Mouse (Mus musculus): ENCODE results near the gene Sema3d. TPM values are rescaled to one million over a fixed set of nuclear protein-coding genes. Genes with fewer than 3 reads are reported as not detected.

The Sema3d gene
- polyA plus RNA-seq, 1 experiment from 2014 or later = 13.4 TPM

DNA sequence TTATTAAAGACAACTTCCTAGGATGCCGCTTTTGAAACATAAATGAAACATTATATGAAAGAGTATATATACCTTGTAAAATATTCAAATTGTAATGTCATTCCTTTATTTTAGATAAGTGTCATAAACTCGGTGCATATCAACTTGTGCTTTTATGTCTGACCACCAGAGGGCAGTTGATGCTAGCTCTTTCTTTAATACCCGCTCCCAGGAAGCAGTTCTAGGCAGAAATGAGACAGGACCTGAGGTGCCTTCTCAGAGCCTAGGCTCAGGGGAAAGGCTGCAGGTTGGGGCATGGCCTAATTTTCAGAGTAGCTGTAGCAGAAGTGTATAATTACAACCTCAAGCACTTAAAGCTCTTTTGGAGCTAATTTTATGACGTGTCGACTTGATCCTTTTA, 179.0 kb downstream of the Sema3d start:
- WGBS = 39% methylated on average over 5 of the region's 5 CpGs
- no peaks in the 10 kb centered on the region for H3K9me3 ChIP-seq
- no peaks in the 10 kb centered on the region for H3K27me3 ChIP-seq (replicated peaks)
- no peaks in the 10 kb centered on the region for H3K36me3 ChIP-seq
- H3K4me1 ChIP-seq = no peaks in the 10 kb centered on the region
- H3K4me3 ChIP-seq = no peak overlapping the region
- H3K4me2 ChIP-seq = no peak overlapping the region
- no peak overlapping the region for H3K9ac ChIP-seq
- no peak for ATAC-seq (ENCODE audit: extremely low read depth, insufficient number of reproducible peaks, low FRiP score, low TSS enrichment)
- H3K27ac ChIP-seq (replicated peaks) = no peak overlapping the region

DNA sequence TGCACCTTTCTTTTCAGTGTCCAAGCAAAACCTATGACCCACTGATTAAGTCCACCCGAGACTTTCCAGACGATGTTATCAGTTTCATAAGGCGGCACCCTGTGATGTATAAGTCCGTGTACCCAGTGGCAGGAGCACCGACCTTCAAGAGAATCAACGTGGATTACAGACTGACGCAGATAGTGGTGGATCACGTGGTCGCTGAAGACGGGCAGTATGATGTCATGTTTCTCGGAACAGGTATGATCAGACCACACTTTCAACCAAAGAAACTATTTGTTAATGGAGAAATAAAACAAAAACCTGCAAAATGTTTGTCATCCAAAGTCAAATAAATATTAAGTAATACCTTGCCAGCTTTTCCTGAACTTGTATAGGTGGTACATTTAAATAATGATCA, 179.9 kb downstream of the Sema3d start:
- no peaks in the 10 kb centered on the region for H3K27me3 ChIP-seq (replicated peaks)
- no peak for ATAC-seq (ENCODE audit: extremely low read depth, insufficient number of reproducible peaks, low FRiP score, low TSS enrichment)
- 68% methylated on average over 11 of the region's 11 CpGs for whole genome bisulfite sequencing
- no peaks in the 10 kb centered on the region for H3K36me3 ChIP-seq
- no peak overlapping the region for H3K9ac ChIP-seq
- no peak overlapping the region for H3K4me3 ChIP-seq
- no peak overlapping the region for H3K27ac ChIP-seq (replicated peaks)
- H3K9me3 ChIP-seq = no peaks in the 10 kb centered on the region
- no peaks in the 10 kb centered on the region for H3K4me1 ChIP-seq
- H3K4me2 ChIP-seq = no peak overlapping the region

DNA sequence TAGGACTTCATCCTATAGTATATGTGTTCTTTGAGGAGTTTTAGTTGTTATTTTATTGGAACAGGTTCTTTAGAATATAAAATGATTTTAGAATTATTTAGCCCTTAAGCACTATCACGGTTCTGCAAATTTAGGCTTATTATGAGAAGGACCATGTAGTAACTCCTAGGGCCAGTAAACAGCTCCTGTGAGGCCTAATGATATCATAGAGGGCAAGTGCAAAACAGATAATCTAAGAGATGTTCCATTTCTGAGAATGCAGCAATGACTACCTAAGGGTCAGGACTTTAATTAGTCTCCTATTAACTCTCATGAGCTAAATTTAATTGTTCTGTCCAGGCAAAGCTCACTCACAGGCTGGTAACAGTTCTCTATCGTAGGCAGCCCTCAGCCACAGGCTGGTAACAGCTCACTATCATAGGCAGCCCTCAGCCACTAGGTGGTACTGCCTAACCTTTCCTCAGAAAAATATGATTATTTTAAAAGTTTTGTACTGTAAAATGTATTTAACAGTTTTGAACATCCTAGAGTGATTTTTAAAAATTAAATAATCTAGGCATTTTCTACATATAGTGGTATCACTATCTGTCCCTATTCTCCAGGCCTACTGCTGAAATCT, 181.5 kb downstream of the Sema3d start:
- Histone ChIP-seq H3K4me2 (no peak overlapping the region), H3K9me3 (no peaks in the 10 kb centered on the region), H3K4me1 (no peaks in the 10 kb centered on the region), H3K27me3 (replicated peaks) (no peaks in the 10 kb centered on the region), H3K4me3 (no peak overlapping the region), H3K9ac (no peak overlapping the region), H3K27ac (replicated peaks) (no peak overlapping the region), H3K36me3 (no peaks in the 10 kb centered on the region)
- no peak for ATAC-seq (ENCODE audit: extremely low read depth, insufficient number of reproducible peaks, low FRiP score, low TSS enrichment)
- WGBS = 37% methylated on average over 2 of the region's 2 CpGs

DNA sequence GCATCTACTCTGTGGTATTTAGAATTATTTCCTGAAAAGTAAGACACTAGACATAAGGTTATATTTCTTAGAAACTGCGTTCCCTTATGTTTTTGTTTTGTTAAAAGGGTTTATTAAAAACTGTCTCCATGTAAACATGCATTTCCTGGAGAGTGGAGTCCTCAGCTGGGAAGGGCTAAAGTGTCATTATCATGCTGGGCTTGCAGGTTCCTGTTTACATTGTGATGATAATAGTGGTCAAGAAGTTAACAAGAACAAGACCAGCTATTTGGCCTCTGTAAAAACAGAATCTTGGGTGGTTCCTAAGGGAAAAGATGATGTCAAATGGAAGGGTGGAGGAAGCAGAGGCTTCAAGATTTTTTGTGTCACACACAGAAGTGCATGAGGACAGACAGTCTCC, 183.4 kb downstream of the Sema3d start:
- ATAC-seq (ENCODE audit: extremely low read depth, insufficient number of reproducible peaks, low FRiP score, low TSS enrichment) = no peak
- H3K27ac ChIP-seq (replicated peaks) = no peak overlapping the region
- H3K9me3 ChIP-seq = no peaks in the 10 kb centered on the region
- H3K9ac ChIP-seq = no peak overlapping the region
- H3K4me1 ChIP-seq = no peaks in the 10 kb centered on the region
- H3K4me2 ChIP-seq = no peak overlapping the region
- WGBS = 62% methylated on average over 1 of the region's 1 CpGs
- no peaks in the 10 kb centered on the region for H3K36me3 ChIP-seq
- no peaks in the 10 kb centered on the region for H3K27me3 ChIP-seq (replicated peaks)
- no peak overlapping the region for H3K4me3 ChIP-seq

DNA sequence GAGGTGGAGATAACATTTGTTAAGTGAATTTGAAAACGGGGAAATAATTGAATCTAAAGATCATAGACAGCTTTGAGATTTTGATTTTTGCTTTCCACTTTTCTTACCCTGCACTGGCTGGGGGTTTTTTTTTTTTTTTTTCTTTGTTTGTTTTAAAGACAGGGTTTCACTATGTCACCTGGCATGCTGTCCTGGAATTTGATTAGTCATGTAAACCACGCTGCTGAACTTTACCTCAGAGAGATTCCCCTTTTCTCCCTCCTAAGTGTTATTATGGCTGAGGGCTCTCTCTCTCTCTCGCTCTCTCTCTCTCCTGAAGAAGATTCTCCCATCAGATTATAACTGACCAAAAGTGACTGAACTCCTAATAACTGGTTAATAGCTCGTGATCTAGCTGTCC, 191.4 kb downstream of the Sema3d start:
- WGBS = 58% methylated on average over 4 of the region's 4 CpGs
- Histone ChIP-seq H3K4me3 (no peak overlapping the region), H3K27me3 (replicated peaks) (no peaks in the 10 kb centered on the region), H3K36me3 (no peaks in the 10 kb centered on the region), H3K4me2 (no peak overlapping the region), H3K4me1 (no peaks in the 10 kb centered on the region), H3K27ac (replicated peaks) (no peak overlapping the region), H3K9me3 (no peaks in the 10 kb centered on the region), H3K9ac (no peak overlapping the region)
- no peak for ATAC-seq (ENCODE audit: extremely low read depth, insufficient number of reproducible peaks, low FRiP score, low TSS enrichment)

DNA sequence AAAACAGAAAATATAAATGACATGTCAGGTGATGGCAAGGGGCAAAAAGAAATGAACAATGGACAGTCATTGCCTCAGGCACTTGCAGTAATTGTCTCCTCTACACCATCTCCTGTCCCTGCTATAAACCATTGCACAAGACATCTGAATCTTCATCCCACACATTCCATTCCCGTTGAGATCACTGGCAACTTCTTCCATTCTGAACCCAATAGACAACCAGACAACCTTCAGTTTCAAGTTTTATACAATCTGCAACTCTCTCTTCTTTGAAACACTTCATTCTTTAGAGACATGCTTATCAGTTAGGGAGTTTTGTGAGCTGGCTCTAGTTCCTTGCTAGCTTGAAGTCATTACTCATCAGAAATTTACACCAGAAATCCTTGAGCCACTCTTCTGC, 192.1 kb downstream of the Sema3d start:
- WGBS = 41% methylated on average over 1 of the region's 1 CpGs
- H3K27ac ChIP-seq (replicated peaks) = no peak overlapping the region
- H3K9ac ChIP-seq = no peak overlapping the region
- no peaks in the 10 kb centered on the region for H3K4me1 ChIP-seq
- no peaks in the 10 kb centered on the region for H3K36me3 ChIP-seq
- no peak for ATAC-seq (ENCODE audit: extremely low read depth, insufficient number of reproducible peaks, low FRiP score, low TSS enrichment)
- no peaks in the 10 kb centered on the region for H3K27me3 ChIP-seq (replicated peaks)
- H3K4me2 ChIP-seq = no peak overlapping the region
- H3K9me3 ChIP-seq = no peaks in the 10 kb centered on the region
- no peak overlapping the region for H3K4me3 ChIP-seq

DNA sequence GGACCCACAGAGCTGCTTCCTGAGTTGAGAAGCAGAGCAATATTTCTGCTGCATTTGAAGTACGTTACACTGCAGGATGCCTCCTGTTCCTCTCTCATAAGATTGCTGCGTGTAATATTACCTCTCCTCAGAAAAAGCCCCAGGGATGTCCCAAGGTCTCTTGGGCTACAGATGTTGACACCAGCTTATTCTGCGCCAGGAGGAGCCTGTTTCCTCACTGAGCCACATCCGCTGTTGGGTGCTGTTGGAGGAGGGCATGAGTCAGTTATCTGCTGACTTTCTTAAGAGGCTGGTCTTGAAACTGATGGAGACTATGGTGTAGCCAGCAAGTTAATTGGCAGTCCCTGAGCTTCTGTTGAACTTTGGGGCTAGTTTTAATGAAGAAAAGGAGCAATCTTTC, 196.6 kb downstream of the Sema3d start:
- H3K9ac ChIP-seq = no peak overlapping the region
- no peak overlapping the region for H3K4me2 ChIP-seq
- H3K4me1 ChIP-seq = no peaks in the 10 kb centered on the region
- WGBS = 57% methylated on average over 4 of the region's 4 CpGs
- H3K27ac ChIP-seq (replicated peaks) = no peak overlapping the region
- H3K4me3 ChIP-seq = no peak overlapping the region
- H3K27me3 ChIP-seq (replicated peaks) = no peaks in the 10 kb centered on the region
- no peaks in the 10 kb centered on the region for H3K9me3 ChIP-seq
- no peaks in the 10 kb centered on the region for H3K36me3 ChIP-seq
- ATAC-seq (ENCODE audit: extremely low read depth, insufficient number of reproducible peaks, low FRiP score, low TSS enrichment) = no peak

DNA sequence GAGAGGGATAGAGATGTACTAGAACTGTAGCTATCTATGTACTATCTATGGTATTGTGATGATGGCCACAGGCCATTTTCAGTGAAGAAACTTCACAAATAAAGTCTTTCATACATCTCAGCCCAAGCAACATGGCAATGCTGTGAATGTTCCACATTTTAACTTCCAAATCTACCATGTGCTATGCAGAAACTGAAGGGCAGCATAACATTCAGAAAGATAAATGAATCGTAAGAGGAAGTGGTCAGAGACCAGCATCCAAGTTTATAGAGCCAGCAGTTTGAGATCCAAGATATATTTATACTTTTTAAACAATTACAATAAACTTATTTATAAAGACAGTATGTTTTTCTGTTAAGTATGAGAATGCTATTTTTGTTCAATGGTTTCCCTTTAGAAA, 199.4 kb downstream of the Sema3d start:
- no peak overlapping the region for H3K4me3 ChIP-seq
- no peak overlapping the region for H3K9ac ChIP-seq
- no peak overlapping the region for H3K4me2 ChIP-seq
- no peaks in the 10 kb centered on the region for H3K9me3 ChIP-seq
- no peak for ATAC-seq (ENCODE audit: extremely low read depth, insufficient number of reproducible peaks, low FRiP score, low TSS enrichment)
- no peak overlapping the region for H3K27ac ChIP-seq (replicated peaks)
- WGBS = 73% methylated on average over 1 of the region's 1 CpGs
- no peaks in the 10 kb centered on the region for H3K27me3 ChIP-seq (replicated peaks)
- no peaks in the 10 kb centered on the region for H3K4me1 ChIP-seq
- peaks cover 10% of the 10 kb centered on the region for H3K36me3 ChIP-seq

DNA sequence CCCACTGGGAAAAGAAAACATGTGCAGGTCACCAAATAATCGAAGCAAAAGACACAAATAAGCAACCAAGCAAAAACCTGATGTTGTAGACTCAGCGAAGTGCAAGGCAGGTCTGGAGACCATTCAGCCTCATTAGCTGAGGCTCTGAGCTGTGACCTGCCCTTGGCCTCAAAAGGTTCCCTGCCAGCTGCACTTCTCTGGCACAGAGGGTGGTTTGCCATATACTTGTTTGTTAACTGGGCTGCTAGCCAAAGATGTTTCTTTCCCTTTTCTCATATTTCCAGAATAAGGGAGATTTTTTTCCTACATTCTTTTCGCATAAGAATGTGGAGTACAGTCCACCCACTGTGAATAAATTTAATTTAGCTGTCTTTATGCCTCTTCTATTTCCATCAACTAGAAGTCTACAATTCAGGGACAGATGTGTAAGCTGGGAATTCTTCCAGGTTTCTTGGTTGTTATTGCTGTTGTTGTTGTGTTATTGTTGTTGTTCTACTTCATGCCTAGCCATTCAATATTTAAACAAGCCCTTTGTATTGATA, 200.2 kb downstream of the Sema3d start:
- Histone ChIP-seq H3K27me3 (replicated peaks) (no peaks in the 10 kb centered on the region), H3K27ac (replicated peaks) (no peak overlapping the region), H3K4me2 (no peak overlapping the region), H3K9ac (no peak overlapping the region), H3K9me3 (no peaks in the 10 kb centered on the region), H3K4me3 (no peak overlapping the region), H3K36me3 (peaks cover 10% of the 10 kb centered on the region), H3K4me1 (no peaks in the 10 kb centered on the region)
- ATAC-seq (ENCODE audit: extremely low read depth, insufficient number of reproducible peaks, low FRiP score, low TSS enrichment) = no peak
- 73% methylated on average over 3 of the region's 3 CpGs for WGBS

DNA sequence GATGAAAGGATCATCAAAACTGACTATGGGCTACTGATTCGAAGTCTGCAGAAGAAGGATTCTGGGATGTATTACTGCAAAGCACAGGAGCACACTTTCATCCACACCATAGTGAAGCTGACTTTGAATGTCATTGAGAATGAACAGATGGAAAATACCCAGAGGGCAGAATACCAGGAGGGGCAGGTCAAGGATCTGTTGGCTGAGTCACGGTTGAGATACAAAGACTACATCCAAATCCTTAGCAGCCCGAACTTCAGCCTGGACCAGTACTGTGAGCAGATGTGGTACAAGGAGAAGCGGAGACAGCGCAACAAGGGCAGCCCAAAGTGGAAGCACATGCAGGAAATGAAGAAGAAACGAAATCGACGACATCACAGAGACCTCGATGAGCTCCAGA, 201.7 kb downstream of the Sema3d start:
- no peak for ATAC-seq (ENCODE audit: extremely low read depth, insufficient number of reproducible peaks, low FRiP score, low TSS enrichment)
- WGBS = 82% methylated on average over 9 of the region's 9 CpGs
- peaks cover 10% of the 10 kb centered on the region for H3K36me3 ChIP-seq
- H3K4me3 ChIP-seq = no peak overlapping the region
- H3K9me3 ChIP-seq = no peaks in the 10 kb centered on the region
- no peak overlapping the region for H3K27ac ChIP-seq (replicated peaks)
- H3K4me1 ChIP-seq = no peaks in the 10 kb centered on the region
- H3K27me3 ChIP-seq (replicated peaks) = no peaks in the 10 kb centered on the region
- H3K4me2 ChIP-seq = no peak overlapping the region
- H3K9ac ChIP-seq = no peak overlapping the region

DNA sequence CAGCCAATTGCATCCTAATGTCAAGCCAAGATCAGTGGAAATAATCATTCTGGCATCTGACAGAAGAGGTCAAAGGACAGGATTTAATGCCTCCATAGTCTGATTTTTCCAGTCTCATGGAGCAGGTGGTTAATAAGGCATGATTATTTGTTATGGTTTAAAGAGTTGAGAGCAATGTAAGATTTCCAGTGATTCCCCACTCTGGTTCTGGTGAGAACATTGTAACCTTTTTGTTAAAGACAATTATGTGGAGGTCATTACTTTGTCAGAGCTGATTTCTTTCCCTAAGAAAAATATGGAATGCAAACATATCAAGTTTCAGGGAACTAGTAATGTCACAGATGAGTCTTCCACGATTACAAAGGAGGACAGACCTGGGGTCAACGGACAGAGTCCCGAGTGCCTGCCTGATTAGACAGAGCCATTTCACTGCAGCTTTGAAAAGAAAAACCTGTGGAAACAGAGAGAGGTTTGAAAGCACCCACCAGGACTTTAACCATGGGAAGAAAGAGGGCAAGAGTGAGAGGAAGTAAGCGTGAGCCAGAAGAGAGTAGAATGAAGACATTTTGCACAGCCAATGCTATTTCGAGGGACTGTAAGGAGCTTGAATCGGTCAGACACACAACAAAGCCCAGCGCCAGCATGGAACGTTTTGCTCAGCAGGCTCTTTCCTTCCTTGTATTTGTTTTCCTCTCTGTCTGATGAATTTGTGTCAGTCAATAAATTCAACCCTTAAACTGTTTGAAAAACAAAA, 251.2 kb downstream of the Sema3d start:
- no peaks in the 10 kb centered on the region for H3K27me3 ChIP-seq (replicated peaks)
- H3K9ac ChIP-seq = no peak overlapping the region
- no peak overlapping the region for H3K4me3 ChIP-seq
- no peaks in the 10 kb centered on the region for H3K36me3 ChIP-seq
- no peak overlapping the region for H3K4me2 ChIP-seq
- no peak overlapping the region for H3K27ac ChIP-seq (replicated peaks)
- H3K4me1 ChIP-seq = peaks cover 3% of the 10 kb centered on the region; the same call in 1 of the 2 replicates
- no peaks in the 10 kb centered on the region for H3K9me3 ChIP-seq
- no peak for ATAC-seq (ENCODE audit: extremely low read depth, insufficient number of reproducible peaks, low FRiP score, low TSS enrichment)
- 53% methylated on average over 8 of the region's 8 CpGs for WGBS

All from heart, embryonic 13.5 days (tissue).